Mouse (Mus musculus) telencephalon, adult 2 months (tissue): ENCODE data around the gene Fam102a.

Experiments used
- DNase-seq: peaks from one replicate; pipeline ENCODE4 v3.0.0-alpha.2; 2011; ENCODE audit warnings: low read depth, low spot score

The Fam102a gene

DNA sequence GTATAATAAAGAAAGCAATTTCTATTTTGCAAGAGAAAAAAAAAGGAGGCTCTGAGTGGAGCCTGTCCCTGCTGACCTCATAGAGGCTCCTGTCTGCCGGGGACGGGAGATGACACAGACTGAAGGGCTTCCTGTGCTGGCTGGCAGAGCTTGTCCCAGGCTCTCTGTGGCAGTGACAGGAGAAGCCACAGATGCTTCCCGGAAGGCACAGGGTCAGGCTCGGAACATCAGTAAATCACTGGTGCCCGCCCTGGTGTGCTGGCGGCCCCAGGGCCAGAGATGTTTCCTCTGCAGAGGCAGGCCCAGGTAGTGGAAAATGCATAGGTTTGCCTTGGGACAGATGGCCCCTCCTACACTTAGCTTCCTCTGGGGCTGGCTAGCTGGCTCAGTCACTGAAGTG, 20.8 kb upstream of the Fam102a start:
- no peak for DNase-seq

DNA sequence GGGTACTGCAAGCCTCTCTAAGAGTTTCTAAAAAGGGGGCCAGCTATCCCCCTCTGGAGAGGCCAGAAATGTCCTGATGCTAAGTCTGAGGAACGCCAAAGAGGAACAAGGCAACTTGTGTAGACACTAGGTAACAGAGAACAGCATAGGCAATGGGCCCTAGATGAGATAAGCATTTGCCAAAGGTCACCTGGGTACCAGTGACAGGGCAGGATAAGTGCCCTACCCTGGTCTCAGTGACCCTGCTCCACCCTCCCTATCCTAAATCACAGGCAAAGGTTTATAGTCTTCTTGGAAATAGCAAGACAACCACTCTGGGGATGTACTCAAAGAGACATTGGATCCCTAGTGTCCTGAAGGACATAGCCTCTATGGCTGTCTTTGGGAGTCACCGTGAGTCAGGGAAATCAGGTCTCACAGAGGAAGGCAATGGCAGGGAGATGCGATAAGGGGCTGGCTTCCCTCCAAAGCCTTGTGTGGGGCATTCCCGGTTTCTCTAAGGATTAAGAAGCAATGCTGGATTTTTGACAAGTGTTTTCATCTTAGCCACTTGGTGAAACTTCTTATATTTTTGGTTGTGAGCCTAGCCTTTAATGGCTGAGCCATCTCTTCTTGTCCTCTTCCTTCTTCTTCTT, 17.8 kb upstream of the Fam102a start:
- no peak for DNase-seq

DNA sequence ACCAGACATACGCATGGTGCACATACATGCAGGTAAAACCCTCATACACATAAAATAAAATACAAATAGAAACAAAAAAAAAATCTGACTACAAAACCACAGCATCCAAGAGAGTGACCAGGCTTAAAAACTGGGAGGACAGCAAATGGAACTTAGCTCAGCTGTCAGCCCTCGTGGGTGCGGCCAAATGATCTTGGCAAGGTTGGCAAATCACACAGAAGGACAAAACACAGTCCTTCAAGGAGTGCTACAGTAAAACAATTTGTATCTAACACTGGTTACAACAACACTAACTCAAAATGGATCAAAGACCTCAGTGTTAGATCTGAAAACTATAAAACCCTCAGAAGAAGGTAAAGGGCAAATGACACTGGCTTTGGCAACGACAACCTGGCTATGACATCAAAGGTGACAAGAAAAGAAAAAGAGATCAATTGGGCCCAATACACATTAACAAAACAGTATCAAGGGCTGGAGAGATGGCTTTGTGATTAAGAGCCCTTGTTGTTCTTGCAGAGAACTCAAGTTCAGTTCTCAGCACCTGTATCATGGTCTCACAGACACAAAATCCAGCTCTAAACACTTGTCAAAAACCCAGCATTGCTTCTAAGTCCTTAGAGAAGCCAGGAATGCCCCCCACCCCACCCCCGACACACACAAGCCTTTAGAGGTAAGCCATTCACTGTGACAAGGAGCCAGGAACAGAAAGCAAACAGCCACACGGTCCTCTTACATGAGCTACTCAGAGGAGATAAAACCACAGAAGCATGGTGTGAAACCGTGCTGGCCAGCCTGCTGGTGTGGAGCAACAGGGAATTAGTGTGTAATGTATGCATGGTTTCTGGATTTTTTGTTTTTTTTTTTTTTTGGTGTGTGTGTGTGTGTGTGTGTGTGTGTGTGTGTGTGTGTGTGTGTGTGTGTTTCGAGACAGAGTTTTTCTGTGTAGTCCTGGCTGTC, 14.8 kb upstream of the Fam102a start:
- no peak for DNase-seq

DNA sequence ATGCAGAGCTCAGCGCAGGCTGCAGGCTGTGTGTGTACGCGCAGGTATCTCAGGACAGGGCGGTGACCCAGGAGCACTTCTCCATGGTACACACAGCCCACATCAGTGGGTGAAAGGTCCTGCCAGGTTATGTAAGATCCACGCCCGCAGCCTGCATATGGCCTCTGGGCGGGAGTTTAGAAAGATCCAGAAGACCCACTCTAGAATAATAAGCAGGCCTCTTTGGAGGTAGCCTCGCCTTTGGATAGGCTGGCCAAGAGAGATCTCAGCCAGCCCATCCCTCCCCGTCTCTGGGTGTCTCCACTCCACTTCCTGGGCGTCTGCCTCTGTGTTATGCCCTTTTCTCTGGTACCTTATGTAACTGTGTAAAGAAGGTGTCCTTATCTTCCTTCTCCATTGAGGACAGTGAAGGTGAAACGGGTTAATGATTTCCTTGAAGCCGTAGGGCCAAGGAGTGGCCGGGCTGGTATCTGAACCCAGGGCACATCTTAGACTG, 10.5 kb upstream of the Fam102a start:
- no peak for DNase-seq

DNA sequence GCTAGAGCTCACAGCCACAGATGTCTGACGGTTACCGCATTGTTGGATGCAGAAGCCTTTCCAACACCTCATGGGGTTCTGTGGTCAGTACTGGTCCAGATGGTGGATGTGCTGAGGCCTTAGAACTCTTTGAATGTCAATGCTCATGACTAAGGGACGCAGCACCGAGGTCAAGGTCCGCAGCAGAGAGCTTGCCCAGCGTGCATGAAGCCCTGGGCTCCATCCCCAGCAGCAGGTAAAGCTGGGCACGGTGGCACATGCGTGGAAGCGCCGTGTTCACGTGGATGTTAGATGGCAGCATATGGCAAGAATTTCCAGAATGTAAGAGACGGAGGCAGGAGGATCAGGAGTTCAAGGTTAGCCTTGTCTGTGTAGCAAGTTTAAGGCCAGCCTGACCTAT, 9.3 kb upstream of the Fam102a start:
- DNase-seq, result no peak

DNA sequence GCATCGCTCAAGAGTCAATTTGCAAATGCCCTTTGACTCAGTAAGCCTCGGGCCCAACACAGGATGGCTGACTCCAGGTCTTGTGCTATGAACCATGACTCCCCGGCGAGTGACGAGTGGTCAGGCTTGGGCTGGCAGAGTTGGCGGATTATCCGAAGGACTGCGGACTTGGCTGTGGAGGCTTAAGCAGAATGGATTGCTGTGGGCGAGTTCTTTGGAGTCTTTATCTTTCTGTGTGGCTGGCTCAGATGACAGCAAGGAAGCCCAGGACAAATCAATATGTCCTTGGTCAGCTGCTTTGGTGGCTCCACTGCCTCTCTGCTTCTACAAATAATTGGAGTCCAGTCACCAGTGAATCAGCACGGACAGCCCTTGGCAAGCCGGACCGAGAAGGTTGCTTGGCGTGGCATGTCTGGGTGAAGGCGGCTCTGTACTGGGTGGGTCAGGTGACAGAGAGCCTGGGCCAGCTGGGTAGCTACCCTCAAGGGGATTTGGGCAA, 7.6 kb upstream of the Fam102a start:
- DNase-seq, result no peak

DNA sequence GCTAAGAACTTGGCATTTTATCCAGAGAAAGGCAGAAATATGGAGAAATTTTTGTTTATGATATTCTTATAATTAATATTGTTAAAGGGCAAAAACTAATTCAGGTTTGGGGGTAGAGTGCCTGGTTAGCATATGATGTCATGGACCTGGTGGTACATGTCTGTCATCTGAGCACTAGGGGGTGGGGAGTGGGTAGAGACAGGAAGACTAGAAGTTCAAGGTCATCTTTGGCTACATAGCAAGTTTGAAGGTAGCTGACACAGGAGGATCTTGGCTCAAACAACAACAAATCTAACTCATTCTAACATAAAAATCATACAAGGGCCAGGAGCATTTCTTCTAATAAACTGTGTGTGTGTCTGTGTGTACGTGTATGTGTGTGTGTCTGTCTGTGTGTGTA, 6.8 kb upstream of the Fam102a start:
- no peak for DNase-seq

DNA sequence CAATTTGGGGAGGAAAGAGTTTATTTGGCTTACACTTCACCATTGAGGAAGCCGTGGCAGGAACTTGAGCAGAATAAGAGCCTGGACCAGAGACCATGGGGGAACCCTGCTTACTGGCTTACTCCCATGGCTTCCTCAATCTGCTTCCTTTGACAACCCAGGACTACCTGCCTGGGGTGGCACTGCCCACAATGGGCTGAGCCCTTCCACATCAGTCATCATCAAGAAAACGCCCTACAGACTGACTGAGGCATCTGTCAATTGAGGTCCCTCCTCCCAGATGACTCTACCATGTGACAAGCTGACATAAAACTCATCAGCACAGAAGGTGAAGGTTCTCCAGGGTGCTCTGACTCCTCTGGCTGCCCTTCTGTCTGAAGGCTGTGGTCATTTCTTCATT, 4.7 kb upstream of the Fam102a start:
- DNase-seq, result no peak

DNA sequence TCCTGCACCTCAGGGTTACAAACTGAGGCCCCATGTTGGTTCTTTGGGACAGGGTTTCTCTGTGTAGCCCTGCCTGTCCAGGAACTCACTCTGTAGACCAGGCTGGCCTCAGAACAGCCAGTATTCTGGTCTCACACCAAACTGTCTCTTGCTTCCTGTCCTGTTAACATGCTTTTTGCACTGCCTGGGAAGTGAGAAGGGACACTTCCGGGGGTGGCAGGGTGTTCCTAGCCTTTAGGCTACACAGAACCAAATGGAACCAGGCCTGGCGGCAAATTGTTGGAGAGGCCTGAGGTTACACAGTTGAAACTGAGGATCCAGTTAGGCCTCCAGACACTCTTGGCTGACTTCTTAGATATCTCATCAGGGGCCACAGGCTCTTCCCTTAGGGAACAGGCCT, 2.0 kb upstream of the Fam102a start:
- no peak for DNase-seq

DNA sequence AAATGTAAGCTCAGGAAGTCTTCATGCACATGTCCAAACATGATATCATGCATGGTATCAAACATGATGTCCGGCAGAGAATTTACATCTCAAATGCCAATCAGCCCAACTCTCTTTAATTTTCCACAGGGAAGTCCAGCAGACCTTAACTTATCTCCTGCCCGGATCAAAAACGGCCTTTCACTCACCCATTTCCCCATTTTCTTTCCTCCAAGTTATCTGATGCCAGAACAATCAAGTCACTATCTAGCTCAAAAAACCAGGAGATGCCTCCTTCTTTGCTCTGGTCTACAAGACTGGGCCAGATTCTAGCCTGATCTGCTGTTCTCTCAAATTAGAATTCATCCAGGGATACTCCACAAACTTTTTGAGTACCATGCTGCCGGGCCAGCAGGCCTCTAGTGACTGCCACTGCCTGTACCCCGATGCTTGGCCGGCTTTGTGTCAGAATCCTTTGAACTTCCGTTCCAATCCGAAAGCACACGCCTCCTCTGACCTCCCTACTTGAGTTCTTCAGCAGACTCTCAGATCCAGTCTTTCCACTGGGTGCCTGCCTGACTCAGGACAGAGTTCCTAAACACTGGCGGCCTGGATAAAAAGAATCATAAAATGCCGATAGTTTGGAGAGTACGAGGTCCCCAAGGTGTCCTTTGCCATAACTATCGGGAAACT, 935 bp upstream of the Fam102a start:
- no peak for DNase-seq

DNA sequence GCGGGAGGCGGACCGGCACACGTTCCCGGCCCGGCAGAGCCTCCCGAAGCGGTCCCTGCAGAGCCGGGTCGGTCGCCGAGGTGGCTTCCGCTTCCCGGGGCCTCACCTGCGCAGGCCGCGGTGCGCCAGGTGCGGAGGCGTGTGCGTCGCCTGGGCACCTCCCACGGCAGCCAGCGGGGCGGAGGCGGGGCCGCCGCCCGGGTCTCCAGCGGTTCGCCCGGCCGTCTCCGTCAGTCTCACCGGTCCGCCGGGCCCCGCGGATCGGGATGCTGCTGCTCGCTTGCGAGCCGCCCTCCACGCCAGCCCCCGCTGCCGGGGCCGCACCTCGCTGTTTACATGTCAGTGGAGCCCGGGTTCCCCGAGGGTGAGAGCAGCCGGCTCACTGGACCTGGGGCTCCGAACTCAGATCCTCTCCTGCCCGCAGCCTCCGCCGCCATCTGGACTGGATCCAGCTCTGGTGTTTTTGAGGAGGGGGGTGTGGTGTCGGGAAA, 414 bp downstream of the Fam102a start:
- DNase-seq, result no peak

DNA sequence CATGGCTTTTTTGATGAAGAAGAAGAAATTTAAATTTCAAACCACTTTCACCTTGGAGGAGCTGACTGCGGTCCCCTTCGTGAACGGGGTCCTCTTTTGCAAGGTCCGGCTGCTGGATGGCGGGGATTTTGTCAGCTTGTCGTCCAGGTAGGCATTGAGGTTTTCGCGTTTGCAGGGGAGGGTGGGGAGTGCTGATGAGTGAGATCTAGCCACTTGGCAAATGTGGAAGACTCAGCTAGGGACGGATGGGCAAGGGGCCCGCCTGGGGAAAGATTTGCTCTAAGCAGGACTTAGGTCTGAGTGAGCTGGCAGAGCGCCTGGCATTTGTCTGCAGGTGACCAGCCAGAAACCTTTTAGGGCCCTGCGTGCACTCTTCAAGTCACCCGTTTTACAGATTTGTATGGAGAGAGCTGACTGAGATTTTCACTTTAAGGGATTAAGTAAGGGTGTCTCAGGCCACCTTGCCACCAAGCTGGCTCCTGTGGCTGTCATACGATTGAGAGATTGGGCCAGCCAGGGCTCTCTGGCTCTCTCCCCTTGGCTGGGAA, 1.0 kb downstream of the Fam102a start:
- no peak for DNase-seq

DNA sequence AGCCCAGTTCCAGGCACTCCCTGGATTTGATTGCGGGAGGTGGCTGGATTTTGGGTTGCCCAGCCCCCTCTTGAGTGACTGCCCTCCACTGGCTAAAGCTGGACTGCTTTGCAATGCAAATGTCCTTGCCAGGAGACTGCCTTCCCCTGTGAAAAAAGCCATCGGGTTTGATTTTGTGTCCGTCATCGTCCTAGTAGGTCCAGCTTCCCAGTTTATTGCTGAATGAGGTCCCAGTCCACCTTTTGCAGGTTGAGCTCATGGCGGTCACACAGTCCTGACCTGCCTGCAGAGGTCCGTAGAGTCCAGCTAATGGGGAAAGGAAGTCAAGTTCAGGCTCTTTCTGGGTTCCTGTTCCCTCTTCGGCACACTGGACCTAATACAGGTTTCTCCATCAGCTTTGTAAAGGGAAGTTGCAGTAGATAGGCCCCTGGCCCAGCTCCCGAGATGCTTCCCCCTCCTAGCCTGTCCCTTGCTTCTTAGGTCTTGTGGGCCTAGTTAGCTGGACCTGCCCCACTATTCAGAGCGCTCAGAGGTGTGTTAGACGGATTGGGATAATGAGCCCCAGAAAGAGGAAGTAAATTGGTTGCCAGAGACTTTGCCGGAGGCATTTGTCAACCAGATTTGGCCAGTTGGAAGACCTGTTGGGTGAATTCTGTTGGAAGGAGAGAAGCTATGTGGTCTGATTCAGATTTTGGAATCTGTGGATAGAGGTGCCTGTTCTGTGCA, 1.7 kb downstream of the Fam102a start:
- DNase-seq, result no peak

DNA sequence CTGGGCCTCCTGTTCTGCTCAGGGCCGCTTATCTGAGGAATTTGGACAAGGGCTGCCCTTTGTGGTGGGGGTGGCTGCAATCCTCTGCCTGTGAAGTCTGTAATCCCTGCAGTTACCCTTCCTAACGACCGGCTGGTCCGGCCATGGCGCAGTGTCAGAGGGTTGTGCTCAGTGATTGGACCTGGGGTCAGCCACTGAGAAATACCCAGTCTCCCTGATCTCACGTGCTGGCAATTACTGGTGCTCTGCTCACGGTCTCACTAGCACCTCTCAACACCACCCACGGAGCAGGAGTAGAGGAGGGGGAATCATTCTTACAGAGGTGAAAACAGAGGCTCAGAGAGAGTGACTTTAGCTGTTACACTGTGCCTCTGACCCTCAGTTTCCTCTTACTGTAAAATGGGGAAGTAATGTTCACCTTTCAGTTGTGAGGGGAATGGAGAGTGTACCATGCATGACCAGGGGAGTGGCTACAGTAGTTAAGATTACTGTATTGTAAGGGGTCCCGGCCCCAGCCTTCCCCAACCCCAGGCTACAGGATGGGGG, 2.3 kb downstream of the Fam102a start:
- DNase-seq, result no peak

DNA sequence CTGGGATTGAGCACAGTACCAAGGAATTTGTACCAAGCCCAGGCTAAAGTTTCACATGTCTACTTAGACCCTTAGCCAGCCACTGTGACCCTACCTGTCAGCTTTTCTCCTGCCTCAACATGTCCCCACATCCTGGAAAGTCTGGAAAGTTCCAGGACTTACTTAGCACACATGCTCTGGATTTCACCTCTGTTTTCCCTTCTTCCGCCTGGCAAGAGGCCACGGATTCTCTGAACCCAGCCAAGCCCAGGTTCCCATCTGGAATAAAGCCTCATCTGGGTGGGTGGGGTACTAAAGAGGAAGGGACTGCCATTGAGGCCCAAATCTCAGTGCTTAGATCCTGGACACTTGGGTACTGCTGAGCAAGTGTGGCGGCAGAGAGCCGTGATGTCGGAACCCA, 2.8 kb downstream of the Fam102a start:
- DNase-seq, result no peak

DNA sequence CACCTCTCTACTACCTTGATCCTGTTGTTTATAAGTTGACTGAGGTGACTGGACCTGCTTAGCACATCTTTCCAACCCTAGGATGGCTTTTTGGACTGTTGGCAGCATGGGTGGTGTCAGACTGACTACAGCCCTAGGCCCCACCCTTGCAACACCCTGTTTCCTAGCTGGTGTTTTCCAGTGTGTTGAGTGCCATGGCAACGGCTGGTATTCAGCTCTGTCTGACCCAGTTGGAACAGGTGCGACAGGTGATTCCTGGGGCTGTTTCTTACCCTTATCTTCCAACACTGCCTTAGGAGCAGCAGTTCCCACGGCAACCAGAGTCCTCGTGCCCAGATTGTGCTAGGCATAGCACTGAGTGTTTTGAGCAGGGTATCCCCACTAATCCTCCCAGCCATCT, 3.3 kb downstream of the Fam102a start:
- DNase-seq, result no peak

DNA sequence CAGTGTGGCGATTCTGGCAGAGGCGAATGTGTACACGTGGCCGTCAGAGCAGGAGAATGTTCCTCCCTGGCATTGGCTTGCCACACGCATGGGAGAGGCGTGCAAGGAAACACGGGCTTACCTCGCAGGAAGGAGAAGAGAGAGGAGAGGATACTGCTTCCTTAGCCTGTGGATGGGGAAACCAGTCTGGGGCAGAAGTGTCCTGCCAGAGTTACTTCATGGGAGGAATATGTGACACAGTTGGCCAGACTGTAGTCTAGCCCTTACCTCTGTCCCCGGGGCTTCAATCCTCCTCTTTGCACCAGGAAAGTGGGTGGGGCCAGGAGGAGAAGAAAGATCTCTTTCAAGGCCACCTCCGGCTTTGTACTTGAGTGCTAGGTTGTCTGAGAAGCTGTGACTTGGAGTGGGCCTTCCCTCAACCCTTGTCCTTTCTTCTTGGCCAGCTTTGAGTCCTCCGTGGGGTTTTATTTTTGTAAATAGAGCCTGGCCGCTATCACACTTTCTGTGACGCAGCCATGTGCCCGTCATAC, 4.4 kb downstream of the Fam102a start:
- no peak for DNase-seq

DNA sequence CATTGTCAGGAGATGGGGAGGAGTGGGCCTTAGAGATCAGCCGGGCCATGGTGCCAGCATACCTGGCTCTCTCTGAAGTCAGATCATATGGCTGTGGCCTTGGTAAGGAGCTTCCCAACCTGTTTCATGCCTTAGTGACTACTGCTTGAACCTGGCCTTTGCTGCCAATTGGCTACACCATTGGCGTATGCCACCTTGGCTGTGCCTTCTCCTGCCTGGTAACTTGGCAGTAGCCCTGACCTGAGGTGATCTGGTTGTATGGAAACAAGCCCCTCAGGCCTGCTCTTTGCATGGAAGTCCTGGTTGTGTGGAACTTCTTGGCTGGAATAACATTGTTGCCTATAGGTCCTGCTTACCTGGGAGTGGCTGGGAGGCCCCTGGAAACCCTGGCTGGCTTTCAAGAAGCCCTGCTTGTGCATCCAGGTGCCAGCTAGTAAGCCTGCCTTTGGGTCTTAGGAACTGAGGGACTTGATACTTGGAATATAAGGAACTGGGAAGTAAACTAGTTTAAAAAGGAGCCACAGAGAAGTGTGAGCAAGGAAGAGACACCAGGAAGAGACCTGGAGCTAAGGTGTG, 6.3 kb downstream of the Fam102a start:
- no peak for DNase-seq

DNA sequence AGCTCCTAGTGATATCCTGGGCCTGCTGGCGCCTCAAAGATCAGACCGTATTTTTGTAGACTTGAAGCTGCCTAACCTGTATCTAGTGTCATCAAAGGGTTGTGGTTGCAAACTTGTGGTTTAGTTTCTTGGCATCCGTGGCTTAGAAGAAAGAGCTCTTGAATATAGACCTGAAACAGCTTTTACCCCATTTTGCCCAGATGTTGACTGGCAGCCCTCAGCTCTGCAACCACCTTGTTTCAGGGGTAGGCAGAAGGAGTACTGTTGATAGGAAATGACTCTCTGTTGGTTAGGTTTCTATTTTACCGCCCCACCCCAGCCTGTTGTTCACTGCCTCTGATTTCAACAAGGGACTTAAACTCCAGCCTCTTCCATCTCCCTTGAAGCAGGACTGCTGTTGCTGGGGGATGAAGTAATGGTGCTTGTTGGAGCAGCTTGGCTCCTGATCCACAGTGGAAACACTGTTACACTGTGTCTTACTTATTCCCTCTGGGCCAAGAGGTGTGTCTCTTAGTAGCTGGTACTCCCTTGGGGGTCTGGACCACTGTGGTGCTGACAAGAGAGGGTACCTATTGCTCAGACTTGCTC, 6.9 kb downstream of the Fam102a start:
- DNase-seq, result no peak

DNA sequence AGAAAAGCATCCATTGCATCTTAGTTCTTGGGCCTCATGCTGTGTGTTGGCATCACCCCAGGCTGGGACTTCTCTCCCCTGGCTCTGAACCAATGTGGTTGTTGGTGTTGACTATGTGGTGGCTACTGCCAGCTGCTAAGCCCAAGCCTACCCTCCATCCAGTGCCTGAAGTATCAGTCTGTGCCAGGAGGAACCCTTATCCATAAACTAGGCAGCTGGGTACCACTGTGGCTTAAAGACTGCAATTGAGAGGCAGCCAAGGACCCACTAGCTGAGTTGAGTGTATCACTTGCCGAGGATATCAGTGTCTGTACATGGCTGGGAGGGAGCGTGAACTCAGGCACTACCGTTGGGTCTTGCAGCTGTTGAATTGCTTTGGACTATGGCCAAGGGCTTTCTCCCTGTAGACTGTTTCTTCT, 7.9 kb downstream of the Fam102a start:
- DNase-seq, result no peak
